Mouse (Mus musculus): ENCODE measurements at regions not wholly inside any gene's neighbourhood (a gene's known extent, or its start where the extent isn't known, plus 50 kb on each side); places are given as distances from the start of the nearest gene placed in this dataset.

DNA sequence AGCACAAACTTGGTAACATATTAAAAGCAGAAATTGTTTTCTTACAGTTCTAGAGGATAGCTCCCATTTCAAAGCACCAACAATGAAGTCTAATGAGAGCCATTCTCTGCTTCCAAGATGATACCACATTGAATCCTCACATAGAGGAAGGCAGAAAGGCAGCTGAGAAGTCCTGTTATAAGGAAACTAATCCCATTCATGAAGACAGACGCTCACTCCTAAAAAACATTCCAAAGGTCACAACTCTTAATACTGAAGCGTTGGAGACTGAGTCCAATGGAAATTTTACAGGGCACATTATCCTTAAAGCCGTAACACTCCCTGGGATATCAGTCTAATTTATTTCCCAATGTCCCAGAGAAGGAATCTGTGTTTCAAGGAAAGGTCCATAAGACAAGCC, 75.4 kb upstream of the Trabd2b start:
- Histone ChIP-seq H3K4me2 (no peak overlapping the region), H3K9me3 (replicated peaks) (no peaks in the 10 kb centered on the region), H3K4me1 (no peaks in the 10 kb centered on the region), H3K36me3 (no peaks in the 10 kb centered on the region), H3K27me3 (replicated peaks) (no peaks in the 10 kb centered on the region), H3K4me3 (replicated peaks) (no peak overlapping the region), H3K9ac (replicated peaks) (no peak overlapping the region), H3K27ac (replicated peaks) (no peak overlapping the region)
- ATAC-seq (ENCODE audit: low FRiP score), result no peak
- 38% methylated on average over 3 of the region's 3 CpGs for WGBS

DNA sequence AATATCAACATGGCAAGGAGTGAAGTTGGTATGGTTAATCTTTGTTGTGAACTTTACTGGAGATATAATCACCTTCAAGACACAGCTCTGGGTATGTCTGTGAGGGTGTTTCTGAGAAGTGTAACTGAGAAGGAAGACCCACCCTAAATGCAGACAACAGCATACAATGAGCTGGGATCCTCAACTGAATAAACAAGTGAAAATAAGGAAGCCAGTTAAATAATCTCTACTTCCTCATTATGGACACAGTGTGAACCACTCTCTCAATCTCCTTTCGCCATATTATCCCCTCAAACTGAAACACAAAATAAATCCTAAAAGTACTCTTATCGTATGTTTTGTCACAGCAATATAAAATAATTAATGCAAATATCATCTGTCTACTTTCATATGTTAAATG, 71.7 kb upstream of the Trabd2b start:
- H3K27me3 ChIP-seq (replicated peaks), result no peaks in the 10 kb centered on the region
- H3K4me3 ChIP-seq (replicated peaks), result no peak overlapping the region
- H3K4me2 ChIP-seq, result no peak overlapping the region
- H3K36me3 ChIP-seq, result no peaks in the 10 kb centered on the region
- no peak overlapping the region for H3K9ac ChIP-seq (replicated peaks)
- ATAC-seq (ENCODE audit: low FRiP score), result no peak
- H3K4me1 ChIP-seq, result no peaks in the 10 kb centered on the region
- no peaks in the 10 kb centered on the region for H3K9me3 ChIP-seq (replicated peaks)
- WGBS, result 93% methylated on average over 2 of the region's 2 CpGs
- H3K27ac ChIP-seq (replicated peaks), result no peak overlapping the region

DNA sequence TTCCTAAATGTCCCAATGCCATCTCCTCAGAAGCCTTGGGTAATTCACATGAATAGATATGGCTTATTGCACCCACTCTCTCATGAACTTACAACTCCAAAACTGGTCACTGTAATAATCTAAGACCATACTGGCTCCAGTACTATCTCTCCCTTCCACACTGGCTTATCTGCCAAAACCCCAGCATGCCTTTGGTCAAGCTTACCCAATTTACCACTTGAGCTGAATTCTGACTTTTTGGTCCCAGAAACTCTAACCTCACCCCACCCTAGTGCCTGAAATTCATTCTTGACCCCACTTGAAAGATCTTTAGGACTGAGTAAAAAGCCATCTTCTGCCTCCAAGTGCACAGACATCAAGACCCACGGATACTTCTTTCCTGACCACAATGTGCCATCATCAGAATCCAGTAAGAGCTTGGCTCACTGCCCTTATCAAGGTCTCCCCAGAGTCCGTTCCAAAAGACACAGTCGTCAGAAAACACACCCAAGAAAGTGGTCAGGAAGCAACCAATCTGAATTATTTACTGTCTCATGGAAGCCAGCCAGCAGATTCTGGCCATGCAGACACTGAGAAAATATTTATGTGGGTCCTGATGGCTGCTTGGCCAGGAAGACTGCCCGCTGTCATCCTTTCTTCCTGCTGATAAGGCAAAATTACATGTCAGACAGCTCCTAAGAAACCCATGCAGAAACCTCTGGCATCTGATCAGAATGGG, 70.3 kb upstream of the Trabd2b start:
- Histone ChIP-seq H3K27me3 (replicated peaks) (no peaks in the 10 kb centered on the region), H3K9me3 (replicated peaks) (no peaks in the 10 kb centered on the region), H3K4me3 (replicated peaks) (no peak overlapping the region), H3K4me1 (no peaks in the 10 kb centered on the region), H3K36me3 (no peaks in the 10 kb centered on the region), H3K27ac (replicated peaks) (no peak overlapping the region), H3K4me2 (no peak overlapping the region), H3K9ac (replicated peaks) (no peak overlapping the region)
- WGBS, result 57% methylated on average over 4 of the region's 4 CpGs
- no peak for ATAC-seq (ENCODE audit: low FRiP score)

- H3K4me2 ChIP-seq, result no peak overlapping the region
- H3K36me3 ChIP-seq, result no peaks in the 10 kb centered on the region
- H3K4me3 ChIP-seq (replicated peaks), result no peak overlapping the region
- no peaks in the 10 kb centered on the region for H3K9me3 ChIP-seq (replicated peaks)
- H3K4me1 ChIP-seq, result no peaks in the 10 kb centered on the region
- H3K9ac ChIP-seq (replicated peaks), result no peak overlapping the region
- H3K27me3 ChIP-seq (replicated peaks), result no peaks in the 10 kb centered on the region
- ATAC-seq (ENCODE audit: low FRiP score), result no peak
- 67% methylated on average over 1 of the region's 1 CpGs for WGBS
- no peak overlapping the region for H3K27ac ChIP-seq (replicated peaks)
These were observed 69.8 kb upstream of the Trabd2b start for GRCm38 (mm10) chr4:114336747-114337090.

DNA sequence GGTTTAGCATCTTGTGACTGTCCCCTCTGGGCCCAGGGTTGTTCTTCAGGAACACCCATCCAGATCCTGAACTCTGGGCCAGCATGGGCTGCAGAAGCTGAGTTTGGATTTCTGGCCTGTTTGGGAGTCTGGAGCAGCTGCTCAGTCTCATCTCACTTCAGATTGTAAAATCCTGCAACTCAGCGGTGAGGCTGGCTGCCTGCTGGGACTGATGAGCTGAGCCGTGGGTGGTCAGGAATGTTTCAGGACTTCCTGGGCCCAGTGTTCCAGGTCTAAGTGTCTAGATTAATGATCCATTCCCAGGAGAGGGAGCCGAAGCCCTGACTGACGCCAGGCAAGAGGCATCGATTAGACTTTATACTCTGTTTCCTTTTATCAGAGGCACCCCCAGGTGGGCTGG, 66.7 kb upstream of the Trabd2b start:
- no peaks in the 10 kb centered on the region for H3K9me3 ChIP-seq (replicated peaks)

GRCm38 (mm10) chr4:114345154-114345553, 61.4 kb upstream of the Trabd2b start:
- Histone ChIP-seq H3K27me3 (replicated peaks) (no peaks in the 10 kb centered on the region; the same call in 1 of the 2 replicates), H3K27ac (replicated peaks) (no peak overlapping the region), H3K36me3 (no peaks in the 10 kb centered on the region), H3K9ac (replicated peaks) (no peak overlapping the region), H3K4me3 (replicated peaks) (no peak overlapping the region), H3K4me1 (no peaks in the 10 kb centered on the region), H3K4me2 (no peak overlapping the region), H3K9me3 (replicated peaks) (no peaks in the 10 kb centered on the region)
- WGBS, result 74% methylated on average over 1 of the region's 1 CpGs
- ATAC-seq (ENCODE audit: low FRiP score), result no peak

More for the DNA sequence above, 66.7 kb upstream of the Trabd2b start:
- no peak for ATAC-seq (ENCODE audit: low FRiP score)
- H3K9ac ChIP-seq (replicated peaks), result no peak overlapping the region
- no peak overlapping the region for H3K27ac ChIP-seq (replicated peaks)
- no peaks in the 10 kb centered on the region for H3K27me3 ChIP-seq (replicated peaks)
- no peak overlapping the region for H3K4me2 ChIP-seq
- H3K4me3 ChIP-seq (replicated peaks), result no peak overlapping the region
- no peaks in the 10 kb centered on the region for H3K4me1 ChIP-seq
- H3K36me3 ChIP-seq, result no peaks in the 10 kb centered on the region
- WGBS, result 48% methylated on average over 5 of the region's 5 CpGs

- Histone ChIP-seq H3K36me3 (no peaks in the 10 kb centered on the region), H3K27me3 (replicated peaks) (no peaks in the 10 kb centered on the region; the same call in 1 of the 2 replicates), H3K4me1 (no peaks in the 10 kb centered on the region), H3K4me2 (no peak overlapping the region), H3K4me3 (replicated peaks) (no peak overlapping the region), H3K27ac (replicated peaks) (no peak overlapping the region), H3K9me3 (replicated peaks) (no peaks in the 10 kb centered on the region), H3K9ac (replicated peaks) (no peak overlapping the region)
- no peak for ATAC-seq (ENCODE audit: low FRiP score)
- WGBS, result 2% methylated on average over 2 of the region's 2 CpGs
These were observed 60.3 kb upstream of the Trabd2b start for GRCm38 (mm10) chr4:114346068-114346747.

GRCm38 (mm10) chr4:114346884-114347283, 59.6 kb upstream of the Trabd2b start:
- Histone ChIP-seq H3K4me1 (no peaks in the 10 kb centered on the region), H3K9me3 (replicated peaks) (no peaks in the 10 kb centered on the region), H3K27me3 (replicated peaks) (no peaks in the 10 kb centered on the region; the same call in 1 of the 2 replicates), H3K4me3 (replicated peaks) (no peak overlapping the region), H3K36me3 (no peaks in the 10 kb centered on the region), H3K9ac (replicated peaks) (no peak overlapping the region), H3K27ac (replicated peaks) (no peak overlapping the region), H3K4me2 (no peak overlapping the region)
- no peak for ATAC-seq (ENCODE audit: low FRiP score)
- WGBS, result 77% methylated on average over 4 of the region's 4 CpGs

- WGBS, result 75% methylated on average over 8 of the region's 8 CpGs
These were observed 56.9 kb upstream of the Trabd2b start for GRCm38 (mm10) chr4:114349601-114350000.

DNA sequence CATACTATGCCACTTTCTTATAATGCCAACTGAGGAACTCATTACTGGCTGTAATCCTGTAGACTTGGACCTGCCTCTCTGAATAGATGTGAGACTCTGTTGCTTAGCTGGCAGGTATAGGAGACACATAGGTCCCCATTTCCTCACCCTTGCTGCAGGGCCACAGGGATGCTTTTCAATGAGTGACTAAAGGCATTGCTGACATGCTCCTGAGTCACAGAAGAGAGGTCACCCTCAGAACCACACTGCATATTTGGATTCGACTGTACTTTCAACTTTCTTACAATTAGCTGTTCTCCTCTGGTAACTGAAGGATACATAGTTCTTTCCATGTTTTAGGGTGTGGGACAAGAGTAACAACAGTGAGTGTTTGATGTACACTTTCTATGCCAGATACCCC, 55.2 kb upstream of the Trabd2b start:
- Histone ChIP-seq H3K36me3 (no peaks in the 10 kb centered on the region), H3K27ac (replicated peaks) (no peak overlapping the region), H3K4me2 (no peak overlapping the region), H3K4me3 (replicated peaks) (no peak overlapping the region), H3K9me3 (replicated peaks) (no peaks in the 10 kb centered on the region), H3K4me1 (no peaks in the 10 kb centered on the region), H3K27me3 (replicated peaks) (no peaks in the 10 kb centered on the region), H3K9ac (replicated peaks) (no peak overlapping the region)
- 81% methylated on average over 1 of the region's 1 CpGs for WGBS
- ATAC-seq (ENCODE audit: low FRiP score), result no peak

More at GRCm38 (mm10) chr4:114349601-114350000, 56.9 kb upstream of the Trabd2b start:
- Histone ChIP-seq H3K9ac (replicated peaks) (no peak overlapping the region), H3K36me3 (no peaks in the 10 kb centered on the region), H3K4me2 (no peak overlapping the region), H3K4me3 (replicated peaks) (no peak overlapping the region), H3K4me1 (no peaks in the 10 kb centered on the region), H3K9me3 (replicated peaks) (no peaks in the 10 kb centered on the region), H3K27ac (replicated peaks) (no peak overlapping the region), H3K27me3 (replicated peaks) (no peaks in the 10 kb centered on the region; the same call in 1 of the 2 replicates)
- ATAC-seq (ENCODE audit: low FRiP score), result no peak

DNA sequence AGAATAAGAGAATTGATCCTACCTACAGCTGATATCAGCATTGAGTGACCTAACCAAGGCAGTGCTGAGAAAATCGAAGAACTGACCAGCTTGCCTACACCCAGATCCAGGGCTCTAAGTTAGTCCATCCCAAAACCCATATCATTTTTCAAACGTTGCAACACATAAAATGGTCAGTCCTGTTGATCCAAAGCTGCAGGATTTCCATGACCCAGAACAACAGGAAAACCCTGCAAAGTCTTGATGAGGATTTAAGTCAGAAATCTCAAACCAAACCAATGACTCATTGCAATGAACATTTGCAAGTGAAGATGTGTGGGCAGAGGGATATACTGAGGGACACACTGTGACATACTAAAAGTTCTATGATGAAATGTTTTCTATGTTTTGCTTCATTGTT, 53.5 kb upstream of the Trabd2b start:
- H3K4me2 ChIP-seq, result no peak overlapping the region

More for the DNA sequence above, 53.5 kb upstream of the Trabd2b start:
- WGBS, result 73% methylated on average over 2 of the region's 2 CpGs
- H3K9me3 ChIP-seq (replicated peaks), result no peaks in the 10 kb centered on the region
- no peak overlapping the region for H3K27ac ChIP-seq (replicated peaks)
- no peak for ATAC-seq (ENCODE audit: low FRiP score)
- no peaks in the 10 kb centered on the region for H3K36me3 ChIP-seq
- H3K4me1 ChIP-seq, result no peaks in the 10 kb centered on the region
- no peak overlapping the region for H3K9ac ChIP-seq (replicated peaks)
- H3K4me3 ChIP-seq (replicated peaks), result no peak overlapping the region
- no peaks in the 10 kb centered on the region for H3K27me3 ChIP-seq (replicated peaks)

Measured in neural tube, embryonic 15.5 days (tissue).